Mouse (Mus musculus): ENCODE measurements around the gene Cep78. TPM values are rescaled to one million over a fixed set of nuclear protein-coding genes. Genes with fewer than 3 reads are reported as not detected.
A peak's percentile ranks its signal among the peaks of the same experiment; 100 is the strongest.
"Not testable (repeated sequence)": the region's sequence is repeated elsewhere in the genome, so short reads cannot be mapped to it uniquely, and the experiment has no call there.

The Cep78 gene
- 3.8 and 4.3 TPM in 2 replicates for polyA plus RNA-seq (2015; fragmentation: Nextera tagmentation; extraction: Ambion mirVana)

DNA sequence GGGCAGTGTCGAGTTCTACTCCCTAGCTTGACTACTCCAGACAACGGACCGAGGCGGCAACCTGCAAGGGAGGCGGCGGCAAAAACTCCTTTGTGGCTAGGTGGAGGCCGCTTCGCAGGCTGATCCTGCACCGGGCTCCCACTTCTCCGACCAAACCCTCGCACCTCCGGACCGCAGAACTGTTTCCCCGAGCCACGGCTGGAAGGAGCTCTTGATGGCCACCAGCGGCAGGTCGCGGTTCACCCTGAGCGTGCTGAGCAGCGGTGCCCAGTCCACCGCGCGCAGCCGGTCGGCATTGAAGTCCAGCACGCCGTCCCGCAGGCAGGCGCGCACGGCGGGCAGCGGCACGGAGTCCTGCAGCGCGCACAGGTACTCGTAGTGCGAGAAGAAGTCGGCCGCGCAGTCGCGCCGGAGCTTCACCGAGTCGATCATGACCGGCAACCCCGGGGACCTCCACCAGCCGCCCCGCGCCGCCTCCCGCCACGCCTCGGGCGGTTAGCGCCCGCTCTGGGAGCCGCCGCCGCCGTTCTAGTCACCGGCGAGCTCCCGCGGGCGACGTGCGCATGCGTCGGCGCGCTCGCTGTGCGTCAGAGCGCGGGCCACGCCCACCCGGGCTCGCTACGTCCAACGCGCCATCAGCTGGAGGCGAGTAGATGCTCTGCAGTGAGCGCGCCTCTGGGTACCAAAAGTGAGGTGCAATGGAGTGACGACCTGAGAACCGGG, at the start of gene Cep78:
TSS of gene Cep78 (minus strand) at position 541 of the 723 bp plus-strand sequence.
- Histone ChIP-seq H3K27me3 (replicated peaks; ENCODE audit: control insufficient read depth, insufficient read depth, low read length) (no peaks in the 10 kb centered on the region), H3K4me3 (ENCODE audit: low read depth, low read length) (peak within 1 kb of the TSS; percentile 70), H3K4me2 (replicated peaks; ENCODE audit: low read depth) (peak within 1 kb of the TSS; percentile 96), H3K9me3 (ENCODE audit: control insufficient read depth) (no peaks in the 10 kb centered on the region), H3K27ac (ENCODE audit: low read depth, low read length) (peak within 1 kb of the TSS; percentile 69), H3K36me3 (ENCODE audit: control insufficient read depth, insufficient read depth) (no peaks in the 10 kb centered on the region), H3K9ac (ENCODE audit: low read depth, low read length) (peak within 1 kb of the TSS; percentile 52), H3K4me1 (replicated peaks; ENCODE audit: control insufficient read depth, insufficient read depth, low read length) (0 out of 2 replicates have a peak, but pooled peaks cover 4% of the 10 kb centered on the region)
- TF ChIP-seq CTCF (IDR thresholded peaks at IDR 0.05; ENCODE audit: low read depth): peak; percentile 41; the same call in 1 of the 2 replicates
- WGBS: under 1% methylated on average over 87 of the region's 88 CpGs
- peak; percentile 92 for ATAC-seq

DNA sequence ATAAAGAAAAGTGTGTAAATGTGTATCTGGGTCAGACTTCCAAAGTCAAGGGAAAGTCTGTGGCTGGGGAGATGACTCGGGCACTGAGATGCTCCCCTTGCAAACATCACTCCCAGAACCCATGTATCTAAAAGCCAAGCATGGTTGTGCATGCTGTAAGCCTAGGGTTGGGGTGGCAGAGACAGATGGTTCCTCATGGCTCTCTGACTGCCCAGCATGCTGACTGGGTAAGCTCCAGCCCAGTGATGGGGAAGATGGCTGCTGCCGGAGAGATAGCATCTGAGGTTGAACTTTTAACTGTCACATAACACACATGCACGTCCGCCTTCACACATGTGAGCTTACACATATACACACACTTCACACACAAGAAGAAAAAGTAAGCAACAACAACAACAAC, 46.5 kb upstream of the Cep78 start:
- Histone ChIP-seq H3K4me2 (replicated peaks; ENCODE audit: low read depth) (no peak overlapping the region), H3K27ac (ENCODE audit: low read depth, low read length) (no peak overlapping the region), H3K4me1 (replicated peaks; ENCODE audit: control insufficient read depth, insufficient read depth, low read length) (no peaks in the 10 kb centered on the region), H3K4me3 (ENCODE audit: low read depth, low read length) (no peak overlapping the region), H3K9ac (ENCODE audit: low read depth, low read length) (no peak overlapping the region), H3K27me3 (replicated peaks; ENCODE audit: control insufficient read depth, insufficient read depth, low read length) (no peaks in the 10 kb centered on the region), H3K9me3 (ENCODE audit: control insufficient read depth) (no peaks in the 10 kb centered on the region), H3K36me3 (ENCODE audit: control insufficient read depth, insufficient read depth) (no peaks in the 10 kb centered on the region)
- no peak for ATAC-seq
- WGBS: 88% methylated on average over 4 of the region's 4 CpGs
- TF ChIP-seq CTCF (IDR thresholded peaks at IDR 0.05; ENCODE audit: low read depth): no peak

DNA sequence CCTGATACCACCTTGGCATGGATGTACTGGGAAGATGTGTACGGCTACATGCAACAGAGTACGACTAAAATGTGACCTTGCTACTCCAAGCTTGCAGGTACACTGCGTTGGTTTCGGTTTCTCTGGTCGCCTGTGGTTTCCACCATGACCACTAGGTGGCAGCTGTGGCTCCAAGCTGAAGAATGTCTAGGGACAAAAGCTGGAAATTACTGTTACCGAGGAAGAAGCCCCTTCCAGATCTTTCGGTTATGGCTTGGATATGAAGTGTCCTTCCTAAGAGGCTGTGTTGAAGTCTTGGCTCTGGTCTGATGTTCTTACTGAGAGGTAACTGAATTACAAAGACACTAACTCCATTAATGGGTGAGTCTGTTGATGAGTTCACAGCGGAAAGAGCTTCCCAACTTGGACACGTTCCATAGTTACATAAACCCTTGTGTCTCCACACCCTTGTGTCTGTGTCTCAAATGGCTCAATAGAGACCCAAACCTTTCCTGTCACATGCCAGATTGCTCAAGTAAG, 44.5 kb upstream of the Cep78 start:
- not testable (repeated sequence) for H3K27ac ChIP-seq (ENCODE audit: low read depth, low read length); H3K9ac ChIP-seq (ENCODE audit: low read depth, low read length); H3K27me3 ChIP-seq (replicated peaks; ENCODE audit: control insufficient read depth, insufficient read depth, low read length); H3K36me3 ChIP-seq (ENCODE audit: control insufficient read depth, insufficient read depth); H3K9me3 ChIP-seq (ENCODE audit: control insufficient read depth); H3K4me1 ChIP-seq (replicated peaks; ENCODE audit: control insufficient read depth, insufficient read depth, low read length)
- WGBS: 20% methylated on average over 7 of the region's 9 CpGs
- H3K4me3 ChIP-seq (ENCODE audit: low read depth, low read length): peak overlapping the region; percentile 23
- peak; percentile 63 for TF ChIP-seq CTCF (IDR thresholded peaks at IDR 0.05; ENCODE audit: low read depth)
- peak; percentile 47; the same call in 1 of the 2 replicates for ATAC-seq
- peak overlapping the region; percentile 55 for H3K4me2 ChIP-seq (replicated peaks; ENCODE audit: low read depth)

DNA sequence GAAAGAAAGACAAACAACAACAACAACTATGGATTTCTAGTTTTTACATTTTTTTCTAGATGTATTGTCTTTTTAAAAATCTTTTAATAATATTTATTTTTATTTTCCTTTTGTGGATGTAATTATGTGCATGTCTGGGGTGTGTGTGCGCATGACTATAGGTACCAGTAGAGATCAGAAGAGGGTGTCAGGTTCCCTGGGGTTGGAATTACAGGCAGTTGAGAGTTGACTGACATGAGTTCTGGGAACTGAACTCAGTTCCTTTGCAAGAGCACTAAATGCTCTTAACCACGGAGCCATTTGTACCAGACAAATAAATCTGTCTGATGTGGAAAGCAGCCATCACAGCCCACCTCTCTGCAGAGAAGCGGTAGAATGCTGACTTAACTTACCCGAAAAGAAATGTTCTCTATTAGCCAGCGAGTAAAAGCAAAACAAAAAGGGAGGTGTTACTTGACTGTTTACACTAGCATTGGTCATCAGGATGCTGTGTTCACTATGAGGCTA, 44.0 kb upstream of the Cep78 start:
- Histone ChIP-seq H3K4me1 (replicated peaks; ENCODE audit: control insufficient read depth, insufficient read depth, low read length) (no peaks in the 10 kb centered on the region), H3K9ac (ENCODE audit: low read depth, low read length) (no peak overlapping the region), H3K9me3 (ENCODE audit: control insufficient read depth) (no peaks in the 10 kb centered on the region), H3K4me3 (ENCODE audit: low read depth, low read length) (peak overlapping the region; percentile 23), H3K36me3 (ENCODE audit: control insufficient read depth, insufficient read depth) (no peaks in the 10 kb centered on the region), H3K27ac (ENCODE audit: low read depth, low read length) (no peak overlapping the region), H3K27me3 (replicated peaks; ENCODE audit: control insufficient read depth, insufficient read depth, low read length) (no peaks in the 10 kb centered on the region), H3K4me2 (replicated peaks; ENCODE audit: low read depth) (peak overlapping the region; percentile 55)
- 53% methylated on average over 5 of the region's 5 CpGs for WGBS
- ATAC-seq: no peak
- no peak for TF ChIP-seq CTCF (IDR thresholded peaks at IDR 0.05; ENCODE audit: low read depth)

DNA sequence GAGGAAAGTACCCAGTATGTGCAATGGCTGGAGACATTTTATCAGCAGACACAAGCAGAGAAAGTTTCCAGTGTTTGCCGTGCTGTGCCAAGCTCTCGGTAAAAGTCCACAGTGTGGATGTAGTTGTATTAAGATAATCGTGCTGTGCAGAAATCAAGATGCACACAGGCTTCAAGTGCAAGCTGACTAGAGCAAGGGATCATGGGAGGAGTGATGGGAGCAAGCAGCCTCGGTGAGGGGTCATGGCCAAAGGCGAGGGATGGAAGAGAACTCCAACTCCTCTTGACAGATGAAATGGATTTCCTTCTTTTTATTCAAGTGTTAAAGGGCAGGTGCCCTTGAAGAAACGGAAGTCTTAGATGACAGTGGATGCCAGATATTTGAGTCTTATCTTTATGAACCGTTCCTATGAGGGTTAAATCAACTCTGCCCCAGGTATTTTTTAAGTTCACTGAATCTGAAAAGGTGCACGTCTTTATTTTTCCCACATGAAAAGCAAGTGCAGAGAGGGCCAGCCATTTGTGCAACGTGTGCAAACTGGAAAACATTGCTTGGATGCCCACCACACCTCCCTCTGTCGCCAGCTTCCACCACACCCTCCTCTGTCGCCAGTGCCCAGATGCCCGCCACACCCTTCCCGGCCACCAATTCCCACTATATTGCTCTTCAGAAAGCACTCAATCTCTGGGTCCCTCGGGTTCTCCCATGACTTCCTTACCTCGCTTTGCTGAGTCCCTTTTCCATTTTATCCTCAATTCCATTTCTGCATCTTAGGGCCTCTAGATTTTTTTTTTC, 43.3 kb upstream of the Cep78 start:
- Histone ChIP-seq H3K4me1 (replicated peaks; ENCODE audit: control insufficient read depth, insufficient read depth, low read length) (no peaks in the 10 kb centered on the region), H3K36me3 (ENCODE audit: control insufficient read depth, insufficient read depth) (no peaks in the 10 kb centered on the region), H3K27ac (ENCODE audit: low read depth, low read length) (no peak overlapping the region), H3K27me3 (replicated peaks; ENCODE audit: control insufficient read depth, insufficient read depth, low read length) (no peaks in the 10 kb centered on the region), H3K9me3 (ENCODE audit: control insufficient read depth) (no peaks in the 10 kb centered on the region), H3K9ac (ENCODE audit: low read depth, low read length) (no peak overlapping the region), H3K4me3 (ENCODE audit: low read depth, low read length) (no peak overlapping the region), H3K4me2 (replicated peaks; ENCODE audit: low read depth) (no peak overlapping the region)
- WGBS: 70% methylated on average over 15 of the region's 15 CpGs
- no peak for ATAC-seq
- no peak for TF ChIP-seq CTCF (IDR thresholded peaks at IDR 0.05; ENCODE audit: low read depth)

DNA sequence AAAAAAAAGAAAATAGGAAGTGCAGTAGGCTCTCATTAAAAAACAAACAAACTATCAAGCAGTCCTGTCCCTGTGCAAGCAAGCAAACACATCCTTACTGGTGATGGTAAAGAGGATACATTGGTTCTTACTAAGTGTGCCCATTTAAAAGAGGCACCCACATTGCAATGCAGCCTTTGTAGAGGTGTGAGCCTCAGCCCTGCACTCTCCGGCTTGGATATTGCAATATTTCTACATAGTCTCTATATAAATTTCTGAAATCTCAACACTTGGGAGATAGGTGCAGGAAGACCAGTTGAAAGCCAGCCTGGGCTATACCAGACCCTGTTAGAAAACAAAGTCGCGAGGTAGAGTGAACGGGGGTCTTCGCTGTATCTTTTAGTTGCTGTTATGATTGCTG, 41.5 kb upstream of the Cep78 start:
- no peak for TF ChIP-seq CTCF (IDR thresholded peaks at IDR 0.05; ENCODE audit: low read depth)

More for the DNA sequence above, 41.5 kb upstream of the Cep78 start:
- Histone ChIP-seq H3K4me3 (ENCODE audit: low read depth, low read length) (no peak overlapping the region), H3K36me3 (ENCODE audit: control insufficient read depth, insufficient read depth) (no peaks in the 10 kb centered on the region), H3K4me2 (replicated peaks; ENCODE audit: low read depth) (no peak overlapping the region), H3K9me3 (ENCODE audit: control insufficient read depth) (no peaks in the 10 kb centered on the region), H3K27ac (ENCODE audit: low read depth, low read length) (no peak overlapping the region), H3K27me3 (replicated peaks; ENCODE audit: control insufficient read depth, insufficient read depth, low read length) (no peaks in the 10 kb centered on the region), H3K9ac (ENCODE audit: low read depth, low read length) (no peak overlapping the region), H3K4me1 (replicated peaks; ENCODE audit: control insufficient read depth, insufficient read depth, low read length) (no peaks in the 10 kb centered on the region)
- 95% methylated on average over 5 of the region's 5 CpGs for WGBS
- ATAC-seq: no peak
